In the genomic region with DNA sequence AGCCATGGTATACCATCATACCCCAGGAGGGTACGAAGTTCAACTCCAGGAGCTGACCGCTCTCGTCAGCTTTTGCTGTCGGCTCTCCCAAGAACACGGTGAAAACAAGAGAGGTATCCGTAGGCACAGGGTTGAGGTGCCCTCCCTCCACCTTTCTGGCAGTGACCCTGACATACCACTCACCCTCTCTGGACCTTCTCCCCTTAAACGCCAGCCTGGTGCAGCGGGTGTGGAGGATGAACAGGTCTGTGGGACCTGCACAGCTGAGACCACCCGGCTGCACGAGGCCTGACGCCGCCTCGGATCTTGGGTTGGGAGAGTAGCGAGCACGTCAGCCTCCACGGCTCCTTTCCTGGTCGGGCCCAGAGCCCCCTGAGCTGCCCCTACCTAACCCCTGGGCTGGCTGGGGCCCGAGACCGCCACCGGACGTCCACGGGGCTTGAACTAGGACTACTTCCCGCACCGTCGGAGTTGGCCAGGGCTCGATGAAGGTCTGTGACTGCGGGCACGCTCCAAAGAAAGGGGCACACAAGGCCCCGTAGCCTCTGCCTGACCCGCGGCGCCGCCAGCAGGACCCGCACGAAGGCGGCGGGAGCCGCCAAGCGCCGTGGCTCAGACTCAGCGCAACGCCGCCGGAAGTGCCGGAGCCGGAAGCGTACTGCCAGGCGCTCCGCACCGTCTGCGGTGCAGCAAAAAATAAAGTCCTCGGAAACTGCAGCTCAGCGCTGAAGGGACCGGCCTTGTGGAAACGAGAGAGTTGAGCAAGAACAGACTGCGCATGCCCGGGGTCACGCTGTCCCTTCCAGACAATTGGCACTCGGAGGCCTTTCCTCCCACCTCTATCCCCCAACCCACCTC, we compare ENCODE assay signal across 7 mouse cellular contexts. TPM values are rescaled to one million over a fixed set of nuclear protein-coding genes. Genes with fewer than 3 reads are reported as not detected.
A peak's percentile ranks its signal among the peaks of the same experiment; 100 is the strongest.
DNase-seq lines count a peak whose midpoint lies in the region; ATAC-seq lines count a peak whose summit lies in the region.

TSS of gene Dus1l (minus strand) at position 648 of the 858 bp plus-strand sequence.

- H3K27me3 ChIP-seq in intestine, embryonic 15.5 days (replicated peaks): no peaks in the 10 kb centered on the region
- no peaks in the 10 kb centered on the region for H3K27me3 ChIP-seq in midbrain, embryonic 10.5 days (ENCODE audit: low read depth, poor library complexity, severe bottlenecking)

- peak within 1 kb of the TSS; percentile 84 for H3K4me2 ChIP-seq in intestine, embryonic 15.5 days (replicated peaks)

- 2% methylated on average over 59 of the region's 59 CpGs for WGBS in intestine, embryonic 15.5 days
- 2% methylated on average over 59 of the region's 59 CpGs for WGBS in midbrain, embryonic 10.5 days

- peaks cover 15% of the 10 kb centered on the region for H3K4me1 ChIP-seq in intestine, embryonic 15.5 days (replicated peaks)
- H3K4me1 ChIP-seq in midbrain, embryonic 10.5 days: peaks cover 37% of the 10 kb centered on the region

- peak; percentile 93 for ATAC-seq in intestine, embryonic 15.5 days

- H3K9me3 ChIP-seq in intestine, embryonic 15.5 days: no peaks in the 10 kb centered on the region
- H3K9me3 ChIP-seq in midbrain, embryonic 10.5 days (replicated peaks): no peaks in the 10 kb centered on the region

- peak within 1 kb of the TSS; percentile 54 for H3K27ac ChIP-seq in intestine, embryonic 15.5 days
- peak within 1 kb of the TSS; percentile 87 for H3K27ac ChIP-seq in midbrain, embryonic 10.5 days (replicated peaks)

- H3K4me3 ChIP-seq in intestine, embryonic 15.5 days (replicated peaks): peak within 1 kb of the TSS; percentile 94
- peak within 1 kb of the TSS; percentile 86 for H3K4me3 ChIP-seq in midbrain, embryonic 10.5 days

- intact Hi-C loops in gastrocnemius, postnatal 36 days (cut with DNase I): no loop called here
- intact Hi-C loops in left cerebral cortex, postnatal 25 days (cut with DNase I): no loop called here

- H3K9ac ChIP-seq in intestine, embryonic 15.5 days: peak within 1 kb of the TSS; percentile 91

- peaks cover 21% of the 10 kb centered on the region; the same call in 1 of the 2 replicates for H3K36me3 ChIP-seq in intestine, embryonic 15.5 days
- peaks cover 39% of the 10 kb centered on the region for H3K36me3 ChIP-seq in midbrain, embryonic 10.5 days

- peak; percentile 98 to 99 for DNase-seq in adrenal gland, adult 18-20 months (ENCODE audit: low spot score in 2 of 2)
- DNase-seq in embryo, embryonic 11 days: peak; percentile 96
- DNase-seq in gastrocnemius, postnatal 36 days: peak; percentile 96 to 98
- peak; percentile 95 to 98 for DNase-seq in left cerebral cortex, postnatal 25 days (ENCODE audit: low spot score in 2 of 2)
- DNase-seq in midbrain, embryonic 10.5 days (ENCODE audit: low spot score): peak; percentile 97
- peak; percentile 98 for DNase-seq in right cerebral cortex, postnatal 4 days

RNA-seq across cellular contexts. Expression of gene Dus1l, which starts in this region (rescaled TPM):
- total RNA-seq in adrenal gland, adult 18-20 months (2021): 10 to 100 TPM; 47.8 to 57.2 TPM
- total RNA-seq in gastrocnemius, postnatal 36 days (2021): 10 to 100 TPM; 31.3 to 32.9 TPM
- 76.5 and 82.1 TPM in 2 replicates for polyA plus RNA-seq in intestine, embryonic 15.5 days (2015; fragmentation: Nextera tagmentation; extraction: Ambion mirVana)
- 10 to 100 TPM; 40.0 to 42.8 TPM for total RNA-seq in left cerebral cortex, postnatal 25 days (2021)
- 94.4 and 99.2 TPM in 2 replicates for polyA plus RNA-seq in midbrain, embryonic 10.5 days (2016; fragmentation: Nextera tagmentation; extraction: Ambion mirVana)

Comparison
In these comparisons a context has a peak if more than half of its experiments do, and no peak if none do; other contexts are left out.
1. Peak in every context shown above with its lines: DNase-seq, ATAC-seq, H3K4me3 ChIP-seq and H3K27ac ChIP-seq.